Mouse (Mus musculus) CH12.LX (cell line): ENCODE measurements around the gene Ppp2r5e.

Experiments
- BHLHE40 ChIP-seq: IDR thresholded peaks from 2 replicates; pipeline ENCODE4 v1.6.1; 2011; ENCODE audit warnings: mild to moderate bottlenecking, low read depth, low read length, improper control_type of control experiment
- CHD1 ChIP-seq: IDR thresholded peaks from 2 replicates; pipeline ENCODE4 v1.6.1; 2012; ENCODE audit warnings: low read depth, low read length, improper control_type of control experiment, inconsistent platforms
- CTCF ChIP-seq, 2 experiments: IDR thresholded peaks in 1 of 2; conservative IDR thresholded peaks in 1 of 2; 2 replicates each; pipeline ENCODE4 v1.5.1; 2011 to 2012; ENCODE audit warnings: low read depth in 2 of 2, low read length in 2 of 2, improper control_type of control experiment in 1 of 2, inconsistent platforms in 1 of 2, mild to moderate bottlenecking in 1 of 2, moderate library complexity in 1 of 2
- E2F4 ChIP-seq: IDR thresholded peaks from 2 replicates; pipeline ENCODE4 v1.6.1; 2011; ENCODE audit warnings: low read depth, low read length, improper control_type of control experiment; ENCODE audit not compliant: insufficient replicate concordance
- EP300 ChIP-seq: IDR thresholded peaks from 2 replicates; pipeline ENCODE4 v1.6.1; 2011; ENCODE audit warnings: low read length, improper control_type of control experiment
- MAFK ChIP-seq: IDR thresholded peaks from 2 replicates; pipeline ENCODE4 v1.6.1; 2011; ENCODE audit warnings: low read length, improper control_type of control experiment; ENCODE audit not compliant: insufficient replicate concordance
- MAX ChIP-seq: IDR thresholded peaks from 2 replicates; pipeline ENCODE4 v1.6.1; 2011; ENCODE audit warnings: low read length, improper control_type of control experiment
- MAZ ChIP-seq: IDR thresholded peaks from 2 replicates; pipeline ENCODE4 v1.6.1; 2012; ENCODE audit warnings: low read depth, mild to moderate bottlenecking, inconsistent platforms, low read length, improper control_type of control experiment, moderate library complexity
- MXI1 ChIP-seq: IDR thresholded peaks from 2 replicates; pipeline ENCODE4 v1.6.1; 2011; ENCODE audit warnings: mild to moderate bottlenecking, low read depth, low read length, improper control_type of control experiment
- POLR2A ChIP-seq: IDR thresholded peaks from 2 replicates; pipeline ENCODE4 v1.6.1; 2011; ENCODE audit warnings: low read depth, mild to moderate bottlenecking, improper control_type of control experiment, low read length

- TF ChIP-seq EP300 (no peak), CTCF (conservative IDR thresholded peaks at IDR 0.05 in 1 of 2, IDR thresholded peaks at IDR 0.05 in 1 of 2; ENCODE audit: low read depth in 2 of 2, low read length in 2 of 2) (no peak), CHD1 (no peak), POLR2A (no peak), E2F4 (no peak), MAFK (no peak), BHLHE40 (no peak), MXI1 (no peak), MAZ (no peak), MAX (no peak)
Observed at GRCm38 (mm10) chr12:75424359-75424758, 171.7 kb downstream of the Ppp2r5e start.
